Mouse (Mus musculus) stomach, embryonic 14.5 days (tissue): ENCODE results near the gene Tppp2. TPM values are rescaled to one million over a fixed set of nuclear protein-coding genes. Genes with fewer than 3 reads are reported as not detected.

Experiments used
- ATAC-seq: fragments of 200-750 bp; cut with Nextera tagmentation; 2 replicates; pipeline ENCODE4 v1.8.0; 2017; ENCODE audit warnings: low read depth, moderate TSS enrichment; ENCODE audit not compliant: insufficient number of reproducible peaks, insufficient read depth, low FRiP score
- H3K27ac ChIP-seq: fragments of 300-500 bp; sonication (generic); 2 replicates; pipeline ENCODE4 v1.5.1; 2014; ENCODE audit warnings: mild to moderate bottlenecking, low read length, moderate library complexity, mixed read lengths
- H3K27me3 ChIP-seq: fragments of 300-500 bp; sonication (generic); 2 replicates; pipeline ENCODE4 v1.6.1; 2014; ENCODE audit warnings: low read length, control low read depth, mixed read lengths; ENCODE audit not compliant: control insufficient read depth, insufficient read depth
- H3K36me3 ChIP-seq: fragments of 300-500 bp; sonication (generic); 2 replicates; pipeline ENCODE4 v1.6.1; 2014; ENCODE audit warnings: mild to moderate bottlenecking, control low read depth, low read length, moderate library complexity, mixed read lengths; ENCODE audit not compliant: control insufficient read depth, insufficient read depth
- H3K4me1 ChIP-seq: fragments of 300-500 bp; sonication (generic); 2 replicates; pipeline ENCODE4 v1.6.1; 2014; ENCODE audit warnings: low read length, control low read depth, mixed read lengths; ENCODE audit not compliant: control insufficient read depth, insufficient read depth
- H3K4me2 ChIP-seq: fragments of 300-500 bp; sonication (generic); replicated peaks from 2 replicates; pipeline ENCODE4 v1.6.1; 2014; ENCODE audit warnings: low read depth, low read length, control low read depth
- H3K4me3 ChIP-seq: fragments of 300-500 bp; sonication (generic); 2 replicates; pipeline ENCODE4 v1.5.1; 2014; ENCODE audit warnings: low read depth, low read length, control low read depth
- H3K9ac ChIP-seq: fragments of 300-500 bp; sonication (generic); replicated peaks from 2 replicates; pipeline ENCODE4 v1.6.1; 2014; ENCODE audit warnings: low read depth, mild to moderate bottlenecking, control low read depth, low read length, moderate library complexity, mixed read lengths
- H3K9me3 ChIP-seq: fragments of 300-500 bp; sonication (generic); 2 replicates; pipeline ENCODE4 v1.6.1; 2016; ENCODE audit warnings: low read depth, low read length, control low read depth; ENCODE audit not compliant: control insufficient read depth
- WGBS: fragments of 180-500 bp; shearing (Covaris S2); extraction: QIAGEN DNeasy Blood & Tissue Kit; methylation state at CpG from one replicate; pipeline ENCODE4 v1.1.7; 2014; 5-methylcytosine and 5-hydroxymethylcytosine counted together
- polyA plus RNA-seq: library from polyadenylated mRNA; unstranded; fragments of >200 nt; fragmentation: Nextera tagmentation; extraction: Ambion mirVana; gene quantifications from 2 replicates; pipeline ENCODE4 v1.2.1, GENCODE M21; 2014

The Tppp2 gene
- polyA plus RNA-seq, 1 experiment from 2014 or later, result not detected

DNA sequence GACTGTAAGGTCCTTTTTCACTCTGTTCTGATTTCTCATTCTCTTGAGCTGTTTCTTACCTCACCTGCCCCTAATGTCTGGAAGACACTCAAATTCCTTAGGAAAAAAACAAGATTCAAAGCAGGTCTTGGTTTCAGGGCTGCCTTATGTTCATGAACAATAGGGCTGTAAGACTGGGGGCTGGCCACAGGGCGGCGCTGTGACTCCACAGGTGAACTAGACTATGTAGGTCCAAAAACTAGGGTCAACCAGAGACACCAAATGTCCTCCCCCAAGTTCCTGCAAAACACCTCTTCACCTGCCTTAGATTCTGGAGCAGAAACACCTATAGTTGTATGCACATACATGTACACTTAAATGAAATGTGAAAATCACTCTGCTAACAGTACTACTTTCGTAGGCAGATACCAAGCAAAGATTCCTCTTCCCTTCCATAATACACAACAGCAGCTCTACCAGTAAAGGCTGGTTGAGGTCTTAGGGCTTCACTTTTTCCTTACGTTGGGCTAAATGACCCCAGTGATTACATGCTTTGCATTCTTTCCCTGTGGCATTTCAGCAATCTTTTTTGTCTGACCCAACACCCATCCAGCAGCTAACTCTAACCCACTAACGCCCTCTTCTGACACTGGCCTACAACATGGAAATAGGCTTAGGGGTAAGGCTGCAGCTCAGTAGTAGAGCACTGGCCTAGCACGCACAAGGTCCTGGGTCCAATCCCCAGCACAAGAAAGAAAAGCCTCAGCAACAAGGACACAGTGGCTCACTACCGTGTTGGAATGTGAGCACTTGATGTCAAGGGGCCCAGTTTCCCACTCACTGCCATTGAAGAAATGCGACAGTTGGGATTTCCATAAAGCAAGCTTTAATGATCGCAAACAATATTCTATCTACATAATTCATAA, 15.2 kb upstream of the Tppp2 start:
- WGBS, result 58% methylated on average over 9 of the region's 9 CpGs
- no peaks in the 10 kb centered on the region for H3K4me1 ChIP-seq
- ATAC-seq, result peak; percentile 17; the same call in 1 of the 2 replicates
- no peaks in the 10 kb centered on the region for H3K9me3 ChIP-seq
- no peak overlapping the region for H3K9ac ChIP-seq
- no peak overlapping the region for H3K27ac ChIP-seq
- H3K27me3 ChIP-seq, result no peaks in the 10 kb centered on the region
- H3K4me2 ChIP-seq, result no peak overlapping the region
- H3K4me3 ChIP-seq, result no peak overlapping the region
- H3K36me3 ChIP-seq, result no peaks in the 10 kb centered on the region

DNA sequence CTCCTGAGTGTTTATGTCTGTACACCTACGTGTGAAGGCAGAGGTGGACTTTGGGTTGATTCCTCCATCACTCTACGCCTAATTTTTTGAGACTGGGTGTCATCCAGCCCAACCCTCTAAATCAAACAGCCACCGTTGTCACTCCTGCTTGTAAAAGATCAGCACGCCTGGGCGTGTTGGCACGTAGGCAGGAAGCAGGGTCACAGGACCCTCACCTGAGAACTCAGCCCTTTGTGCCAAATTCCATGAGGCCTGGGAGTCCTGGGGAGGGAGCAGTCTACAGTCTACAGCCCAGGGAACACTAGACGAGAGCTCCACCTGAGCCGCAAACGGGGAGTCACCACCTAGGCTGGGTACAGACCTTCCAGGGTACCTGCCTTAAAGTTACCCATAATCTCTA, 14.4 kb upstream of the Tppp2 start:
- no peak for ATAC-seq
- WGBS, result 71% methylated on average over 9 of the region's 9 CpGs
- Histone ChIP-seq H3K27ac (no peak overlapping the region), H3K9ac (no peak overlapping the region), H3K27me3 (no peaks in the 10 kb centered on the region), H3K9me3 (no peaks in the 10 kb centered on the region), H3K4me1 (no peaks in the 10 kb centered on the region), H3K4me2 (no peak overlapping the region), H3K4me3 (no peak overlapping the region), H3K36me3 (no peaks in the 10 kb centered on the region)

DNA sequence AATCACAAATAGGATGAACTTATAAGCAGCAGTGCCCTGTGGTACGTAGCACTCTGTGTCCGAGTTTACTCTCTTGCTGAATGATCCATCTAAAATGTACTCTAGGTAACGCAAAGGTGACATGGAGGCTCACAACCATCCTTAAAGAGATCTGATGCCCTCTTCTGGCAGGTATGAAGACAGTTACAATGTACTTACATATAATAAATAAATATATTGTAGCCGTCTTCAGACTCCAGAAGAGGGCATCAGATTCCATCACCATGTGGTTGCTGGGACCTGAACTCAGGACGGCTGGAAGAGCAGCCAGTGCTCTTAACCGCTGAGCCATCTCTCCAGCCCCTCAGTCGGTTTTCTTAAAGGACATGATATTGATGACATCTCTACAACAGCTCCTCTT, 13.5 kb upstream of the Tppp2 start:
- Histone ChIP-seq H3K27me3 (no peaks in the 10 kb centered on the region), H3K9me3 (no peaks in the 10 kb centered on the region), H3K36me3 (no peaks in the 10 kb centered on the region), H3K4me3 (no peak overlapping the region), H3K4me2 (no peak overlapping the region), H3K27ac (no peak overlapping the region), H3K4me1 (no peaks in the 10 kb centered on the region), H3K9ac (no peak overlapping the region)
- ATAC-seq, result no peak
- 62% methylated on average over 7 of the region's 7 CpGs for WGBS

DNA sequence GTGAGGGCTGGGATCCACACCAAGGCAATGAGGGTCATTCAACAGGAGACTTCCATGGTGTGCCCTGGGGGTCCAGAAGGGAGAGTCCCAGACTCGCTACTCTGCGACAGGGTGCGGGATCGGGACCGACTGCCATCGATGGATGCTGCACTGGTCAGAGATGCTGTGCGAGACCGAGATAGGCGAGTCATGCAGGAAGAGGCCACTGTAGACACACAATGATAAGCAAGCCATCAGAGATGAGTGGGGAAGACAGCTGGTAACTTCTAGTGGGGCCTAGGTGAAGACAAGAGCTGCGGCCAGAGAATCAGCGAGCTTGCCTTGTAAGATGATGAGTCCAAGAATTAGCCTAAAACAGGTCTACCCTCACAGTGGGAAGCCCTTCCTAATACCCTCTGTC, 12.1 kb upstream of the Tppp2 start:
- H3K4me3 ChIP-seq, result no peak overlapping the region
- H3K9ac ChIP-seq, result no peak overlapping the region
- WGBS, result 92% methylated on average over 11 of the region's 11 CpGs
- H3K4me1 ChIP-seq, result no peaks in the 10 kb centered on the region
- no peaks in the 10 kb centered on the region for H3K36me3 ChIP-seq
- no peak for ATAC-seq
- no peak overlapping the region for H3K27ac ChIP-seq
- H3K4me2 ChIP-seq, result no peak overlapping the region
- H3K9me3 ChIP-seq, result no peaks in the 10 kb centered on the region
- H3K27me3 ChIP-seq, result no peaks in the 10 kb centered on the region

DNA sequence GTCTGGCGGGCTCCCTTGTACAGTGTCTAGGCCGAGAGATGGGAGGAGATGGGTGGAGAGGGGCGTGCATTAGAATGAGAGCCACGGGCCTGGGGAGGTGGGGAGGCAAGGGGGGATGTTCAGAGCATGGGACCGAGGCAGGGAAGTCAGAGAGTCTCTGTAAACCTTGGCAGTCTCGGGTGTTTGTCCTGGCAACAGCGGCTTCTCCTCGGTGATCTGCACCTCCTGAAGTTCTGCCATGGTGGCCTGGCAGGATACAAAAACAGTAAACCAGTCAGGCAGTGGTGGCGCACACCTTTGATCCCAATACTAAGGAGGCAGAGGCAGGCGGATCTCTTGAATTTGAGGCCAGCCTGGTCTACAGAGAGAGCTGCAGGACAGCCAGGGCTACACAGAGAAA, 6.9 kb upstream of the Tppp2 start:
- H3K9ac ChIP-seq, result no peak overlapping the region
- WGBS, result 88% methylated on average over 10 of the region's 10 CpGs
- no peak overlapping the region for H3K4me2 ChIP-seq
- H3K4me1 ChIP-seq, result peaks cover 7% of the 10 kb centered on the region; the same call in 1 of the 2 replicates
- no peaks in the 10 kb centered on the region for H3K9me3 ChIP-seq
- no peak overlapping the region for H3K4me3 ChIP-seq
- H3K36me3 ChIP-seq, result no peaks in the 10 kb centered on the region
- H3K27me3 ChIP-seq, result no peaks in the 10 kb centered on the region
- no peak for ATAC-seq
- H3K27ac ChIP-seq, result no peak overlapping the region

DNA sequence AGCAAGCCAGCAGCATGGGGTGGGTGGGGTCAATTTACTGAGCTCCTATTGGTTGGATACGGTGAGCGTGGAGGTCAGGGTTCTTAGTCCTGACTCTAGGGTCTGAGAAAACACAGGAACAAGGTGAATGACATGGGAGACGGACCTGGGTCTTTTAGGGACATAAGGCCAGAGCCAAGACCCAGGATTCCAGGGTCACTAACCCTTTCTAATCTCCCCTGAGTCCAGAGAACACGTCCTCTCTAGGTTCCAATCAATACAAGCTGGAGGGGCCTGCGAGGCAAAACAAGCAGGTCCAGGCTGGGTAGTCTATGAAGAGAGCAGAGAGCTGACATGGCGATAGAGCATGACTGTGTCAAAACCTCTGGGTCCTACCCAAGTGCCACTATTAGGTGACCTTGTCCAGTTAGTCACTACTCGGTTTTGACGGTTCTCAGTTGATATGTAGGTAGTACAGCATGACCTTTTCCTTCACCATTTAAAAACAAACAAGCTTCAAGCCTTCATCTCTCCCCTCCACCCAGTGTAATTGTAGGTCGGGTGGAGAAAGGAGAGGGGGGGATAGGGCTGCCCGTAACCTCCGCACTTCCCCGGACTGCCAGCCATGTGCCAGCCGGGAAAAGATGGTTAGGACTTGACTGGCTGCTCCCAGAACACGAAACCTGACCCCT, 5.7 kb upstream of the Tppp2 start:
- no peak for ATAC-seq
- Histone ChIP-seq H3K4me2 (peak overlapping the region; percentile 88), H3K27ac (peak overlapping the region; percentile 22; the same call in 1 of the 2 replicates), H3K4me1 (peaks cover 7% of the 10 kb centered on the region; the same call in 1 of the 2 replicates), H3K4me3 (peak overlapping the region; percentile 42), H3K9me3 (no peaks in the 10 kb centered on the region), H3K27me3 (no peaks in the 10 kb centered on the region), H3K36me3 (no peaks in the 10 kb centered on the region), H3K9ac (peak overlapping the region; percentile 34)
- WGBS, result 14% methylated on average over 14 of the region's 14 CpGs

DNA sequence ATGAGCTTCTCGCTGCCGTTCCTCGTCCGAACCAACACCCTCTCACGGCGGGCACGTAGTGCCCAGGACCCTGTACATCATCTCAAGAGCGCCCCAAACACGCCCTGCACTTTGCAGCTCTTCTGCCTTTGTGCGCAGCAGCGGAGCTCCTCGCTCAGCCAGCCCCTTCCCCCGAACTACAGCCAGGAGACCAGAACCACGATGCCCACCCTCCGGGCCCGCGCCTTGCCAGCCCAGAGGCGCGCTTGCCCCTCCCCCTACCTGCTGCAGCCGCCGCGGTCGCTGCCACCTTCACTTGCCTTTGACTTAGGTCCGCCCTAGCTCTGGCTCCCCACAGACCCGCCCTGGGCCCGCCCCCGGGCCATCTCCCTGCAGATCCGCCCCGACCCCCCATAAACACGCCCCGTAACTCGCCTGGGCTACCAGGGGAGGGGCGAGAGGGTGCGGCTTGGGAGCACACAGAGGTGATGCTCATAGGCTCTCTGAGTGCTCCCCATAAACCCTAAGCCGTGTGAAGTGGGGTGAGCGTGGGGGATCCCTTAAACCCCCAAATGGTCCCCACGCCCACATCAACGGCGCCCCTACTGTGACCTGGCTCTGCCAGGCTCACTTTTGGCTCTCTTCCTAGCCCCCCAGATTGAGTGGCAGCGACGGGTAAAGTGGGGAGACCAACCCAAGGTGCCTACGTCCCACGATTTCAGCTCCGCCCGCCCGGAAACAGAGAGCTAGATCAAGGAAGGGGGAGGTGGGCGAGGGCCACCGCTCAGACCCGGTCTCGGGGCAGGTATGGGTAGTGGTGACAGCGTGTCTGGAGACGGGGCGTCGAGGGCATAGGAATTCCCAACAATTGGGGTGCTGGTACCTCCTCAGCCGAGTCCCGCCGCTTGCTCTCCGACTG, 4.9 kb upstream of the Tppp2 start:
- Histone ChIP-seq H3K27me3 (no peaks in the 10 kb centered on the region), H3K4me2 (peak overlapping the region; percentile 88), H3K27ac (peak overlapping the region; percentile 22; the same call in 1 of the 2 replicates), H3K9ac (peak overlapping the region; percentile 34), H3K36me3 (no peaks in the 10 kb centered on the region), H3K4me1 (peaks cover 7% of the 10 kb centered on the region; the same call in 1 of the 2 replicates), H3K4me3 (peak overlapping the region; percentile 42), H3K9me3 (no peaks in the 10 kb centered on the region)
- peak; percentile 89 for ATAC-seq
- WGBS, result under 1% methylated on average over 58 of the region's 58 CpGs
